Mouse (Mus musculus) embryo, embryonic 11 days (tissue): ENCODE results near the gene Dok3.
A peak's percentile ranks its signal among the peaks of the same experiment; 100 is the strongest.

Experiments
- DNase-seq: peaks from one replicate; pipeline ENCODE4 v3.0.0-alpha.2; 2015

Dok3 gene

DNA sequence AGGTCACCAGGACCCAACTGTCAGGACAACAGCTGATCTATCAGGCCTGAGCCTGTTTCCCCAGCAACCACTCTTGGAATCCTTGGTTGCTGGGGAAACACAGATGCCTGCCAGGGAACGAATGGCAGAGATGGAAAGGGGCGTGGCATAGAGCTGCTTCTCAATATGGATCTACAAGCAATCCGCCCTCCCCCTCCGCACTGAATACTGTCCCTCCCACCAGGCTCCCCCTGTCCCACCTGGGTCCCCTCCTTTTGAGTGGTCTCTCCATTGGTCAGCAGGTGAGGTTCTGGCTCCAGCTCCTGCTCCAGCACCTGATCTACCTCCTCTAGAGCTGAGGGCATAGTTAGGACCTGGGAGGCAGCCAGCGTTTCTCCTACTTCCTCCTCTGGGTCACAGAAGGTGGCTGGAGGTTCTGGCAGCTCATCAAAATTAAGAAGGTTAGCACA, 54.5 kb downstream of the Dok3 start:
- peak; percentile 85 for DNase-seq

DNA sequence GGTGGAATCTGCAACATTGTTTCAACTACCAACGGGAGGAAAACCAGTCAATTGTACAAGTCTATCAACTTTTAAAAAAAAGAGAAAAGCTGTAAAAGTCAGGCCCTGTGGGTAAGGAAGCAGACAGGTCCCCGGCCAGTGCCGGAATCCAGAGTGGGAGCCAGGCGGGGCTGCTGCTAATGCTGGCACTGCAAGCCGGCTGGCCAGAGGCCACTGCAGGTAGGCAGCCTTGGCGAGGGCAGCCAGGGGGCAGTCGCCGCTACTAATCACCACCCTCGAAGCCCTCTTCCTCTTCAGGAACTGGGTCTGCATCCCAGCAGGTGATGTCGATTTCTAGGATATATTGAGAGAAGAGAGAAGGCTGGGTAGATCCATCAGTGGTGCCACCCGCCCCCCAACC, 55.1 kb downstream of the Dok3 start:
- no peak for DNase-seq
